Mouse (Mus musculus) G1E (cell line): ENCODE measurements at regions not wholly inside any gene's neighbourhood (a gene's known extent, or its start where the extent isn't known, plus 50 kb on each side); places are given as distances from the start of the nearest gene placed in this dataset.

Experiments used
- CTCF ChIP-seq: IDR thresholded peaks from 2 replicates; pipeline ENCODE4 v1.5.1; 2012; ENCODE audit warnings: low read depth, low read length, inconsistent platforms, mixed read lengths
- GATA1 ChIP-seq: IDR thresholded peaks from 2 replicates; pipeline ENCODE4 v1.6.1; 2012; ENCODE audit warnings: borderline replicate concordance, low read length, inconsistent platforms, mixed read lengths
- GATA2 ChIP-seq: IDR thresholded peaks from 2 replicates; pipeline ENCODE4 v1.6.1; 2012; ENCODE audit warnings: low read depth, low read length, inconsistent platforms, borderline replicate concordance
- TAL1 ChIP-seq: conservative IDR thresholded peaks from 2 replicates; pipeline ENCODE4 v1.6.1; 2012; ENCODE audit warnings: low read depth, low read length, inconsistent platforms, mixed read lengths

GRCm38 (mm10) chr8:78027371-78027770, 185.7 kb upstream of the Ttc29 start:
- no peak for TF ChIP-seq CTCF
- no peak for TF ChIP-seq GATA1
- no peak for TF ChIP-seq TAL1
- no peak for TF ChIP-seq GATA2
